Mouse (Mus musculus) ES-Bruce4 (cell line): ENCODE results near the gene Itga7. TPM values are rescaled to one million over a fixed set of nuclear protein-coding genes. Genes with fewer than 3 reads are reported as not detected.

Source experiments
- H3K27ac ChIP-seq: 2 replicates; pipeline ENCODE4 v1.5.1; 2012; ENCODE audit warnings: low read length, inconsistent platforms; ENCODE audit not compliant: insufficient read depth
- H3K27me3 ChIP-seq: 2 replicates; pipeline ENCODE4 v1.6.1; 2012; ENCODE audit warnings: mild to moderate bottlenecking, low read length, inconsistent platforms; ENCODE audit not compliant: control insufficient read depth, poor library complexity, insufficient read depth, severe bottlenecking
- H3K36me3 ChIP-seq: 2 replicates; pipeline ENCODE4 v1.6.1; 2012; ENCODE audit warnings: inconsistent platforms, mild to moderate bottlenecking, low read length, moderate library complexity; ENCODE audit not compliant: control insufficient read depth, poor library complexity, insufficient read depth, severe bottlenecking
- H3K4me1 ChIP-seq: one replicate; pipeline ENCODE4 v1.8.1; 2011; ENCODE audit warnings: low read length; ENCODE audit not compliant: control insufficient read depth, insufficient read depth
- H3K4me3 ChIP-seq: 2 replicates; pipeline ENCODE4 v1.5.1; 2011; ENCODE audit warnings: low read depth, mild to moderate bottlenecking, low read length
- H3K9ac ChIP-seq: 2 replicates; pipeline ENCODE4 v1.6.1; 2012; ENCODE audit warnings: low read depth, mild to moderate bottlenecking, inconsistent platforms; ENCODE audit not compliant: poor library complexity, severe bottlenecking
- H3K9me3 ChIP-seq: replicated peaks from 2 replicates; pipeline ENCODE4 v1.6.1; 2012; ENCODE audit warnings: mild to moderate bottlenecking, low read length, inconsistent platforms; ENCODE audit not compliant: control insufficient read depth, poor library complexity, insufficient read depth, severe bottlenecking
- CTCF ChIP-seq: IDR thresholded peaks from one replicate; pipeline ENCODE4 v1.8.1; 2011; ENCODE audit warnings: low read depth, low read length
- EP300 ChIP-seq: IDR thresholded peaks from 2 replicates; pipeline ENCODE4 v1.6.1; 2011; ENCODE audit warnings: low read depth, low read length; ENCODE audit not compliant: insufficient read depth
- POLR2A ChIP-seq: IDR thresholded peaks from one replicate; pipeline ENCODE4 v1.8.1; 2011; ENCODE audit warnings: low read length; ENCODE audit not compliant: insufficient read depth
- polyA plus RNA-seq: library from polyadenylated mRNA; stranded (reverse); fragments of >200 nt; gene quantifications from 2 replicates; pipeline ENCODE4 v1.2.4, GENCODE M21; 2011; ENCODE audit warnings: low read depth; ENCODE audit not compliant: missing spikeins, insufficient read depth, insufficient read length

Itga7 gene
- polyA plus RNA-seq, 1 experiment, result 1.6 TPM

- no peaks in the 10 kb centered on the region for H3K27me3 ChIP-seq
- H3K4me1 ChIP-seq, result no peaks in the 10 kb centered on the region
- no peak overlapping the region for H3K9ac ChIP-seq
- TF ChIP-seq CTCF, result no peak
- TF ChIP-seq POLR2A, result no peak
- TF ChIP-seq EP300, result no peak
- no peak overlapping the region for H3K4me3 ChIP-seq
- no peaks in the 10 kb centered on the region for H3K9me3 ChIP-seq
- no peak overlapping the region for H3K27ac ChIP-seq
- H3K36me3 ChIP-seq, result no peaks in the 10 kb centered on the region
Observed at GRCm38 (mm10) chr10:128965871-128966270, 32.3 kb downstream of the Itga7 start.

GRCm38 (mm10) chr10:128968341-128968749 is 34.7 kb downstream of the Itga7 start:
- H3K9me3 ChIP-seq, result no peaks in the 10 kb centered on the region
- H3K36me3 ChIP-seq, result no peaks in the 10 kb centered on the region
- TF ChIP-seq CTCF, result no peak
- H3K4me3 ChIP-seq, result no peak overlapping the region
- H3K4me1 ChIP-seq, result no peaks in the 10 kb centered on the region
- no peak overlapping the region for H3K27ac ChIP-seq
- no peak overlapping the region for H3K9ac ChIP-seq
- no peaks in the 10 kb centered on the region for H3K27me3 ChIP-seq

GRCm38 (mm10) chr10:128970740-128971250 is 37.2 kb downstream of the Itga7 start:
- no peak overlapping the region for H3K4me3 ChIP-seq
- no peak overlapping the region for H3K27ac ChIP-seq
- H3K9ac ChIP-seq, result no peak overlapping the region
- H3K27me3 ChIP-seq, result no peaks in the 10 kb centered on the region
- H3K9me3 ChIP-seq, result no peaks in the 10 kb centered on the region
- no peaks in the 10 kb centered on the region for H3K36me3 ChIP-seq
- no peaks in the 10 kb centered on the region for H3K4me1 ChIP-seq
- TF ChIP-seq EP300, result no peak
- no peak for TF ChIP-seq POLR2A
- no peak for TF ChIP-seq CTCF

- Histone ChIP-seq H3K9ac (no peak overlapping the region), H3K9me3 (no peaks in the 10 kb centered on the region), H3K27ac (no peak overlapping the region), H3K27me3 (no peaks in the 10 kb centered on the region), H3K4me1 (no peaks in the 10 kb centered on the region), H3K4me3 (no peak overlapping the region), H3K36me3 (no peaks in the 10 kb centered on the region)
- no peak for TF ChIP-seq POLR2A
- no peak for TF ChIP-seq CTCF
- TF ChIP-seq EP300, result no peak
Observed at GRCm38 (mm10) chr10:128972841-128973240, 39.2 kb downstream of the Itga7 start.

DNA sequence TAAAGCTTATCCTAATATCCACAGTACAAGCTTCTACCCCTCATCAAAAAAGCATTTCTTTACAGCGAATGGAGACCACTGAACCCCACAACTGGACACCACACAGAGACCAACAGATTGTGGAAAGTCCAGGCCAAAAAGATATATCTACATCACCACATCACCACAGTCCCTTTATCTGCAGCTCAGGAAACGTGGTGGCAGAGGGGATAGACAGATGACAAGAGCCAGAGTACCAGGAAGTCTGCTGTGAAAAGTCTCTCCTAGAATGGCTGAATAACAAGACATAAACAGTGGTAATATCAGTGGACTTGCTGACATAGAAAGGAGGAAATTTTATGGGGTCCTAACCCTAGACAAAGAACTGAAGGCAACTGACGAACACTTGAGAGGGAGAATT is 42.8 kb downstream of the Itga7 start:
- Histone ChIP-seq H3K9me3 (no peaks in the 10 kb centered on the region), H3K9ac (no peak overlapping the region), H3K36me3 (no peaks in the 10 kb centered on the region), H3K27ac (no peak overlapping the region), H3K27me3 (no peaks in the 10 kb centered on the region), H3K4me1 (no peaks in the 10 kb centered on the region), H3K4me3 (no peak overlapping the region)
- no peak for TF ChIP-seq CTCF
- no peak for TF ChIP-seq POLR2A
- no peak for TF ChIP-seq EP300

DNA sequence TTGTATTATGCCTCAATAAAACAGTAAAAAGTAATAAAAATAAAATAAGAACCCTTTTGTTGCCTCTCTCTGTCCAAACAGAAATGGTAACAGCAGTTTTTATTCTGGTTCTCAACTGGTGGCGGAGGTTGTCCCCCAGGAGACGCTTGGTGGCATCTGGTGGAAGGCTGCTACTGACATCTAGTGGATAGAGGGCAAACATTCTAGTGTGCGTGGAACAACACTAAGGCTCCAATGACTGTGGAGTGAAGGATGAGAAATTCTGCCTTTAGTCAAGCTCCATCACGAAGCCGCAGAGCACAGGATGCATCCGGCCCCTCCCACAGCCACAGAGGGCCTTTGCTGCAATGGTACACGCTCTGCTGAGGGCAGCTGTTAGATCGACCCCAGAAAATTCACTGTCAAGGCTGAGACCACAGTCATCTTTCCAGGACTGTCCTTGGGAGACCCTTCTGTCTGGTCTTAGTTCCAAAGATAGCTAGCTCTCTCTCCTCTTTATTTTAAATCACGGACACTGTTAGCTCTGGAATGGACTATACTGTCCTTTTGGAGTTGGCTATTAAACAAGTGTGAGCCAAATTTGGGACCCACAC is 44.0 kb downstream of the Itga7 start:
- no peak for TF ChIP-seq EP300
- TF ChIP-seq CTCF, result peak; percentile 81
- TF ChIP-seq POLR2A, result no peak
- Histone ChIP-seq H3K9me3 (no peaks in the 10 kb centered on the region), H3K36me3 (no peaks in the 10 kb centered on the region), H3K4me3 (no peak overlapping the region), H3K27ac (no peak overlapping the region), H3K4me1 (peaks cover 2% of the 10 kb centered on the region), H3K9ac (no peak overlapping the region), H3K27me3 (no peaks in the 10 kb centered on the region)
